Mouse (Mus musculus) hematopoietic stem cell, adult 5-6 weeks (primary cell): ENCODE data around the gene Wdr75. TPM values are rescaled to one million over a fixed set of nuclear protein-coding genes. Genes with fewer than 3 reads are reported as not detected.

ENCODE experiments used
- total RNA-seq: library from RNA; stranded (forward); fragments of 172-1452, 232-1000 nt; gene quantifications from 2 replicates; pipeline ENCODE4 v1.2.3, GENCODE M21; 2017

Wdr75 gene
- total RNA-seq, 1 experiment from 2014 or later, result 71.9 TPM

Other genes starting within 250 kb of the Wdr75 start
- gene Gm5269, start 95.1 kb downstream of the Wdr75 start, total RNA-seq, result not detected in 2 replicates
- 10.5 and 36.8 TPM in 2 replicates for gene Slc40a1, start 131.4 kb downstream of the Wdr75 start, total RNA-seq